Mouse (Mus musculus) embryo, embryonic 9.5 days (tissue): ENCODE measurements around the gene Rad51b.

Experiments
- DNase-seq: peaks from one replicate; pipeline ENCODE4 v3.0.0-alpha.2; 2017; ENCODE audit errors: extremely low spot score

Gene Rad51b

DNA sequence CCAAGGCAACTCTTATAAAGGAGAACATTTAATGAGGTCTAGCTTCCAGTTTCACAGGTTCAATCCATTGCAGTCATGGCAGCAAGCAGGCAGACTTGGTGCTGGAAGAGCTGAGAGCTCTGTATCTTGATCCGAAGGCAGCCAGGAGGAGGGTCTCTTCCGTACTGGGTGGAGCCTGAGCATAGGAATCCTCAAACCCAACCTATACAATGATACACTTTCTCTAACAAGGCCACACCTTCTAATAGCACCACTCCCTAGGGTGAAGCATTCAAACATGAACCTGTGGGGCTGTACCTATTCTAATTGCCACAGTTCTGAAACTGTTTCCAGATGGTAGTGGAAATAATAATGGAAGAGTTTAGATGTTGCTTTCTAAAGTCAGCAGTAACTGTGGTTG lies 33.5 kb downstream of the Rad51b start:
- no peak for DNase-seq

DNA sequence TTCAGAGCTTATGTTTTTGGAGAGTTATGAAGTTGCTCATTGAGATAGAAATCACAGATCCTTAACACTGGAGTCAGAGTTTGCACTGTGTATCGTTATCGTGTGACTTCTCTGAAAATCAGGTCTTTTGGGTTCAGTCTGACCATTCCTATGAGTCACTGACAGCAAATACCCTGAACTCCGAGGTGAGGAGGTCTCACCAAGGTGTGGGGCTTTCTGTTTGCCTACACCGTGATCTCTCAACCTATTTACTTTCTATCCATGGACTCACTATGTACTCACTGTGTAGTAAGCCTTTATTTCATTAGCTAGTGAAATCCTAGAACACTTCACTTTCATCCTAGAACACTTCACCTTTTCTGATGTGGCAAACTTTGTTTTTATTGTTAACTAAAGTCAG lies 34.6 kb downstream of the Rad51b start:
- DNase-seq = no peak

DNA sequence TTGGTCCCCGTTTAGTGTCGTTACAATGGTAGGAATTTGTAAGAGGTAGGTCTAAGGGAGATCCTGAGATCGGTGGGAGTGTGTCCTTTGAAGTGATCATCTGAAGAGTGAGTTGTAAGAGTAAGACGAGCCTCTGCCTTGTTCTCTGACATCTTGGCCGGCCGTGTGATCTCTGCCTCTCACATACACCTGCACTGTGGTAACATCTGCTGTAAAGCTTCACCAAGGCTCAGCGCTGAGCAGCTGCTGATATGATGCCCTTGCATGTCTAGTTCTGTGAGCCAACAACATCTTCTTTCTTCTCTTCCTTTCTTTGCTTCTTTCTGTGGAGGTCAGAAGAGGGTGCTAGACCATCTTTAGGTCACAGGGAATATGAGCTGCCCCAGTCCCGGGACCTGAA lies 41.7 kb downstream of the Rad51b start:
- DNase-seq = no peak

DNA sequence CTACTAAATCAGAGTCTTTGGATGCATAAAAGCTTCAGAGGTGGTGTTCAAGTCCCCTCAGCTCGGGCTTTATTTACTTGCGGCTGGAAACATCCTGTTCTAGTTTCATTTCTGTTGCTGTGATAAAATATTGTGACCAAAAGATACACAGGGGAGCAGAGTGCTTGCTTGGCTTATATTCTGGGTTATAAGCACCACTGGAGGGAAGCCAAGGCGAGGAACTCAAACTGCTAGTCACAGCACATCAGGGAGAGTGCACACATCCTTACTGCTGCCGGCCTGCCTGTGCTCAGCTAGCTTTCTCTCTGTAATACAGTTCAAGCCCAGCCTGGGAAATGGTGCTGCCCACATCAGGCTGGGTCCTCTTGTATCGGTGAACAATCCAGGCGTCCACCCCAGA lies 43.4 kb downstream of the Rad51b start:
- no peak for DNase-seq

DNA sequence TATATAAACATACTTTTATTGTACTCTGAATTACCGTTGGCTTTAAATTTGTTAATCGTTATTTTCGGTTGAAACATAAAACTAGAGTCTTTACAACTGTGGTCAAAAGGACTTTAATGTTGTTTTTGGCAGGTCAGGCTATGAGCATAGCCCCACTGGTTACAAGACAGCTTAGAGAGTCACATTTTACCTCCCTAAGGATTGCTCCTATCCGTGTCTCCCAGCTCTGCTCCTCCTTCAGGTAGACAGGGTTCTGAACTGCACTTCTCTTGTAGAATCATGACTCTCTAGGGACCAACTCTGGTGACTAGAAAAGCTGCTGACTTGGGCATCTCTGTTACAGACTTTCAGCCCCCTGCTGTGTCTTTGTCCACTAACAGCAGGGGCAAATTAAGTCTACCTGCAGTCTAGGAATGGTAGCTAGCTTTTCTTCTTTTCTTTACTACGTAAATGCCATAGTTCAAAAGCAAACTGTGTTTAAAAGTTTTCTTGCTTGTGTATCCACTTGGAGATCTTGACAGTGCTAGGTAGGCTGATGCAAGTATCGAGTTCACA lies 44.3 kb downstream of the Rad51b start:
- DNase-seq = no peak

DNA sequence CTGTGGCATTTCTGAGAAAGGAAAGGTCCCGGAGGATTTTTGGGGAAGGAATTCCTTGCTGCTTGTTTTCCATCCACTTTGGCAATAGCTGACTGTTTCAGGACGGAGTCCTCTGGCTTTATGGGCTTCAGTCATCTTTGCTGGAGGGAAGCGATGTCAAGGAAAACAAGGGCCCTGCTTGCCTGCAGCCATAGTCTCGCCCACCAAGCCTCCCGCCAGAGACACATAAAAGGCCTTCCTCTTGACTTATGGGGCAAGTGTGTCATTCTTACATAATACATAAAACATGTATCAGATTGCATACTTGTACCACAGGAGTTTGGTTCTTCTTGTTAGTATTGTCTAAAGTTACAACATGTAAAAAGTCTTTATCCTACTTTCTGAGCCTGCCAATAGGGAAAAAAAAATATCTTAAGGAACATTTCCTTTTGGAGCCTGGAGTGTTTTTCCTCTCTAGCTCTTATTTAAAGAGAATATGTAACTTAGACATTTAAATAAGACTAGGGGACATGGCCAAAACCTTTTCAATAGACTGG lies 49.2 kb downstream of the Rad51b start:
- DNase-seq = no peak

DNA sequence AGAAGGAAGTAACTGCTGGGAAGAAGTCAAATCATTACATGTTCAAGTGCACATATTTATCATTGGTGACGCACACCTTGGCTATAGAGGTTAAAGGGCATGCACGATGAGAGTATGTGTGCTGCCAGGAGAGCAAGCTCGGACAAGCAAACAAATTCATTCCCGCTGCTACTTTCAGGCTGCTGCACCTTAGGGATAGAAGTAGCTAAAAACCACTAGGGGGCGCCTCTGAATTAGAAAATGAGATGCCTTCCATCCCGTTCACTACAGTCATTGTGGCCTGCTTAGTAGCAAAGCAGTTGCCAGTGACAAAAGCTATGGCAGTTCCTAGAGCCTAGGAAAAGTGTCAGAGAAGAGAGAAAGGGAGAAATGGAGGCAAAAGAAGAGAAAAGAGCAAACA lies 50.6 kb downstream of the Rad51b start:
- peak; percentile 76 for DNase-seq

DNA sequence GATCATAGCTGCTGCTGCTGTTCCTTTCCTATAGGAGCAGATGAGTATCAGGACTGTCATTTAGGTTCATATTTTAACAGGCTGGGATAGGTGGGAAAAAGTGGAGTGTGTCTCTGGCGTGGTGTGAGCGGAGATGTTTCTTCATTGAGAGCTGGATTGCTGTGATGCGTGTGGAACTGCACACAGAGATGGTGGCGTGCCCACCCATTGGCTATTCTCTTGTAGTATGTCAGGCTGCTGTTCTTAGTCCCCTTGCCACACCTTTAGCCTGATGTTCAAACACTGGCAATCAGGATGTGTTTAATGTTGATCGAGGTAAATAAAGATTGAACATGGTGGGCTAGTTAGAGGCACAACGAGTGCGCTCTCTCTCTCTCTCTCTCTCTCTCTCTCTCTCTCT lies 54.4 kb downstream of the Rad51b start:
- no peak for DNase-seq

DNA sequence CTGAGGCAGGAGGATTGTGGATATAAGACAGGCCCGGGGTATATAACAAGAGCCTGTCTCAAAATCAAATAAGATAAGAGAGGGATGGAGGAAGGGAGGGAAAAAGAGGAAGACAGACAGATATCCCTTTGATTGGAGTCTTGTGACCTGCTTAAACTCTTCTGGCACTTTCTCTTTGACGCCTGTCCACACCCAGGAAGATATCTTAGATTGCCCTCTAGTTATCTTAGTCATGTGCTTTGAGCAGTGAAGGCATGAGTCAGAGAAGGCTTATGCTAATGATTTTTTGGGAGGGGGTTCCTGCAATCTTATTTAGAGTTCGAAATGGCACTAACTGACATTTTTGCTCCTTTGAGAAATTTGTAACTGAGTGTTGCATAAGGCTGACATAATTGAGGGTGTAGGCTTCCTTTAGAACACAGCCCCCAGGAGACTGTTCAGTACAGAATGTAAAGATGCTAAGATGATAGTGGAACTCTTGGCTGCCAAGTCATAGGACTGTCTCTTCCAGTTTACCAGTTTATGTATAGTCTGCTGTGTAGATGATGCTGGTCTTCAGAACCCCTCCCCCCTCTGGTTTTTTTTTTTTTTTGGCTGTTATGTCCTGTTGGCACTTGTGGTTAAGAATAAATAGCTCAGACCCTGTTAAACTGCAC lies 55.1 kb downstream of the Rad51b start:
- DNase-seq = no peak

DNA sequence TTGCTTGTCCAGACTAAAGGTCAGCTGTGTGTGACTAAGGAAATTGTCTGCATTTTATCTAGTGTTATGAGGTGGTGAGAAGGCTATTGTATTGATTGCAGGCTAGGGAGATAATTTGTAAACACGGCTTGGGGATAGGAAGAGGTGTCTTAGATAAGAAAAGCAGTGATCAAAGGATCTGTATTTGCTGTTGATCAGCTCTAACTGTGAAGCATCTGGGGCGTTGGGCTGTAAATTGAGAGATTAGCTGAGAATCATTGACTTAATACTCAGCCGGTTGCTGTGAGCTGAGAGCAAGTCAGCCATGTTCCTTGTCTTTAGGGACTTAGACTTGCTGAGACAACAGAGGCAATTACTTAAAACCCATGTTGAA lies 55.6 kb downstream of the Rad51b start:
- no peak for DNase-seq

DNA sequence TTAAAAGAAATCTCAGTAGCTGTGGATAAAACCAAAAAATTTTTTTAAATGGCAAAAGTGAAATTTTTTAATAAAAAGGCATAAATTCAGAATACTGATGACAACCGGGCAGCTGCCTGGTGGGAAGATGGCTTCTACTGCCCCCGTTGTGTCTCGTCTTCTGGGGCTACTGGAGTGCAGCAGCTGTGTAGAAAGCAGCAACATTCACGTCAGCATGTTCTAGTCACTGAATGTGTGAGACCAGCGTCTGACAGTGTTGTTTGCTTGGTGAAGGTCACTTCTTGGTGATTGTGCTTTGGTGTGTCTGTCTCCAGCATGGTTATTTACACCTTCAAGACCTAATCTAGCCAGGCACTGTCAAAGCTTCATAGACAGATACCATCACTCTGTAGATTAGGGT lies 56.3 kb downstream of the Rad51b start:
- DNase-seq = no peak

DNA sequence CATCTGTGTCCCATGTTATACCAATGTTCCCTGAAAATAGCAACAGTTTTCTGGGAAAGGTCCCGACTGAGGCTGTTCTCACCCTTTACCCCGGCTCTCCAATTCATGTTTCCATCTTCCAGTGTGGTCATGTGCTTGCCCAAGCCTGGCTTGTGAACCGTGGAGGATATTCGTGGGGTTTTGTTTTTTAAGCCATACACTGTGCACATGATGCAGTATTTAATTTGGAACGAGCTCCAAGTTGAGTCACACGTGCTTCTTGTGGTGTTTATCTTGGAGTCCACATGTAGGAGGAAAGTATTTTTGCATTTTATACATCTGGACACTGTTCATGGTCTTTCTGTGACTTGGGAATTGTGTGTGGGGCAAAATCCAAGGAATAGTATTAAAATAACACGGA lies 57.5 kb downstream of the Rad51b start:
- DNase-seq = no peak

DNA sequence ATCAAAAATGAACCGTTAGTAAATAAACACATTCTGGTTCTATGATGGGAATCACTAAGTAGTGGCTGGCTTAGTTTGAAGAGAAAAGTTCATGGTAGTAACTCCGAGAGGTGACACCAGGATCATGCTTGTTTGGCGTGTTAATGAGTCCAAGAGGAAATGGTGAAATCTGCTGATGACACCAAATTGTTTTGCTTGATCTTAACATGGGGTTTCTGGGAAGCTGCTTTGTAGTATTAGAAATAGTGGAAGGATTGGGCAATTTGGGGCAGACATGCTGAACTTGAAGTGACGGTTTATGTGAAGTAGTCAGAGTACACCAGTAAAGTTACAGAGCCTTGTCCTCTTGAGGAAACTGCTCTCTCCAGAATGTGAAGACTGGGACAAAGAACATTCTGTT lies 59.1 kb downstream of the Rad51b start:
- DNase-seq = no peak

DNA sequence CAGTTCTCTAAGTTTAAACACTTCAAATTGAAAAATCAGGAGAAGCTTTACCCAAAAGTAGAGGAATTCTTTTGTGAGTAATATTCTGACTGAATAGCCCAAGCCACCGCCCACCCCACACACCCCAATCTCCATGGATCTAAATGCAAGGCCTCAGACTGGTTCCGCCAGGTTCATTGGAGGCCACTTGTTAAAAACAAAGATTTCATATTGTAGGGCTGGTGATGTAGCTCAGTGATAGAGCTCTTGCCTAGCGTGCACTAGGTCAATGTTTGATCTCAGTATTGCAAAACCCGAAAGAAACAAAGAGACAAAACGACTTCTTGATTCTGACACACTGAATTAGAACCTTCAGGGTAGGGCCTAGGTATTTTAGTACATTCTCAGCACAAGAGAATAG lies 60.5 kb downstream of the Rad51b start:
- no peak for DNase-seq

DNA sequence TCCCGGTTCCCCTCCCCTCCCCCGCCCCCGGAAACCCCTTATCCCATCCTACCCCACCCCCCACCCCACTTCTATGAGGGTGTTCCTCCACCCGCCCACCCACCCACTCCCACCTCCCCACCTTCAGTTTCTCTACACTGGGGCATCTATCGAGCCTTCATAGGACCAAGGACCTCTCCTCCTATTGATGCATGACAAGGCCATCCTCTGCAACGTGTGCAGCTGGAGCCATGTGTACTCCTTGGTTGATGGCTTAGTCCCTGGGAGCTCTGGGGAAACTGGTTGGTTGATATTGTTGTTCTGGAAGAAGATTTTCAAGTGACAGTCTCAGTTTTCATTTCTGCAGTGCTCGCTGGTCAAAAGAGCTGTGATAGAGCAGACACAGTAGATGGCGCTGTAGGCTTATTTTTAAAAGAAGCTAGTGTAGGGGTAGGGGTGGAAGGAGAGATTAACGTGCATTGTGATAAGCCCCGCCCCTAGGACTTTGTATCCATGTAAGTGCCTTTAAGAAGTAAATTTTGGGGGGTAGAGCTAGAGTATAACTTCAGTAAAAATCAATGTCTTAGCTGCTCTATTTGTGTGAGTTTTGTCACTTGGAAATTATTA lies 61.6 kb downstream of the Rad51b start:
- peak; percentile 79 for DNase-seq

DNA sequence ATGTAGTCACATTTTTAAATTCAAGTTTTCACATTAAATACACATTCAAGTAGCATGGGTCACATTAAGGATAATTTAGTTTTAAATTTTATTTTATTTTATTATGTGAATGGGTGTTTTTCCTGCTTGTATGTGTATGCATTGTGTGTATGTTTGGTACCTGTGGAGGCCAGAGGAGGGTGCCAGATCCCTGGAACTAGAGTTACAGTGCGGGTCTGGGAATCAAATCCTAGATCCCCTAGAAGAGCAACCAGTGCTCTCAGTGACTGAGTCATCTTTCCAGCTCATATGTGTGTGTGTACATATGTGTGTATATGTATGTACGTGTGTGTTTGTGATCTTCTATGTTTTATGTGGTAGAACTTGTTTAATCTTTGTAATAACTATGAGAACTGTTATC lies 62.3 kb downstream of the Rad51b start:
- DNase-seq = peak; percentile 19

DNA sequence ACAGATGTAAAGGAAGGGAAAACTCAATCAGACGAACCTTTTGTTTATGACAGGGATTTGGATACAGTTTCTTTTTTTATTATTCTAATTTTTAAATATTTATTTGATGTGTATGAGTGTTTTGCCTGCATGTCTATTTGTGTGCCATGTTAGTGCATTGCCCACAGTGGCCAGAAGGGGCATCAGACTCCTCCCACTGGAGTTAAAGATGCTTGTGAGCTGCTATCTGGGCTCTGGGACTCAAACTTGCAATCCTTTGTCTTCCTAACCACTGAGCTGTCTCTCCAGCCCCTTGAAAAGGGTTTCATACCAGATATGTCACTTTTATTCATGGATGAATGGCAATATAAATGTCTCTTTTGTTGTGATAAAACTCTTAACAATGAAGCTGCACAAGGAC lies 65.1 kb downstream of the Rad51b start:
- DNase-seq = peak; percentile 46

DNA sequence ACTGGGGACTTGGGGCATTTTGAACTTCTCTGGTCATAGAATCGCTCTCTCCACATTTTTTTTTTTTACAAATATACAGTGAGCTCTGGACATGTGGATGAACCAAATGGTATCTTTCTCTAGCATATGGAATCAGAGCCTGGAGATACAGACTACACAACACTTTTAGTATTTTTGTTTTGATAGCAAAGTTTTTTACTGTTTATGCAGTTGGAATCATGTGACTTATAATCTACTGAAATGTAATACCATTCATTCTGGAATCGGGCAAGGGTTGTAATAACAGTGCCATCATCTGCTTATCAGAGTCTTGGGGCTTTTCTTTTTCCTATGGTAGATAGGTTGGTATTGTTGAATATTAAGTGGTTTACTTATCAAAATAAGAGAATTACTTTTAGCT lies 67.2 kb downstream of the Rad51b start:
- DNase-seq = no peak

DNA sequence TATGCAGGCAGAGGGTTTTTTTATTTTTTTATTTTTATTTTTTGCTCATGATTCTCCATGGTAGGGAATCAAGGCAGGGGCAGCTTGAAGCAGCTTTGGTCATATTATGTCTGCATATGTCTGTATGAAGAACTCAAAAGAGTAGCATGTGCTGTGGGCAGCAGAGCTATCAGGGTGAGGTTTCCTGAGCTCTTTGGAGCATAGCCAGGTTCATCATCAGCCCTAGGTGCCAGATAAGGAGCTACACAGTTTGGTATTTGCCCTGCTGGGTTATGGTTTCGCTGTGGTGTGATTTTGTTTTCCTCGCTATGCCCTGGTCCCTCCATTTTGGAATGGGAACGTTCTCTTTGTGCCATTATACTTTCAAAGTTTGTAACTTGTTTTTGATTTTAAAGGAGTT lies 71.7 kb downstream of the Rad51b start:
- DNase-seq = no peak

DNA sequence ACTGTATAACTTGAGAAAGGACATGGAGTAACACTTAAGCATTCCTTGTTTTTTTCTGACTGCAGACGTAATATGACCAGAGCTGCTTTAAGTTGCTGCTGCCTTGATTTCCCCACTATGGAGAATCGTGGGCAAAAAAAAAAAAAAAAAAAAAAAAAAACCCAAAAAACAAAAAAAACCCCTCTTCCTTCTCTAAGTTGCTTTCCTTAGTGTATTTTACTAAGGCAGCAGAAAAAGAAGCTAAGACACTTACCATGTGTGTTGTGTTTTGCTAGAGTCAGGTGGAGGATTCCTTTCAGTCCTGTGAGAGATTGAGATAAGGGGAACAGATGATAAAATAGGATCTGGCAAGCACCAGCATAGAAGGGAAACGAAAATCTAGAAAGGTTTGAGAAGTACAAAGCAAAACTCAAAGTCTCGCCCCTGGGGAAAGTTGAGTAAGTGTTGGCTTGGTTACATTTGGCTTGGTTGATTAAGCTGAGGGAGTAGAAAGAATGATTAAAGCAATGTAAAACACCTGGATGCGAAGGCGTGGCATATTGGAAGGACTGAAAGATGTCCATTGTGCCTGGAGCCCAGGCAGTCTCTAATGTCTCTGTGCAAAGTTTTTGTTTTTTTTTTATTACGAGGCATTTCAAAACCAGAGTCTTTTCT lies 72.6 kb downstream of the Rad51b start:
- DNase-seq = no peak

DNA sequence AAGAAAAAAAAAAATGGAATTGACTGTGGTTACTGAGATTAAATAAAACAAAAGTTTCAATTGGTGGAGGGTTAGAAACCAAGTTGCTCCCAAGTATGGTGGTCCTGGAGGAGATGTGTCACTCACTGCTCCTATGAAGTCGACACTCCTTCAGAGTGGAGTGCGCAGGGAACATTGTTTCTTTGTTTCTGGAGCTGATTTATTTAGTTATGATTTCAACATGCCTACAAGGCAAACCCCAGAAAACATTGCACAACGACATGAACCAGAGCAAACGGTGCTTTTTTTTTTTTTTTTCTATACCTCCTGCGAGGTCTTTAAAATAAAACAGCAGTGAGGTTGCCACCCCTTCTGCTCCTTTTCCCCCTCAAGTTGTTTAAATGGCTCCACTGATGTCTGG lies 75.6 kb downstream of the Rad51b start:
- no peak for DNase-seq

DNA sequence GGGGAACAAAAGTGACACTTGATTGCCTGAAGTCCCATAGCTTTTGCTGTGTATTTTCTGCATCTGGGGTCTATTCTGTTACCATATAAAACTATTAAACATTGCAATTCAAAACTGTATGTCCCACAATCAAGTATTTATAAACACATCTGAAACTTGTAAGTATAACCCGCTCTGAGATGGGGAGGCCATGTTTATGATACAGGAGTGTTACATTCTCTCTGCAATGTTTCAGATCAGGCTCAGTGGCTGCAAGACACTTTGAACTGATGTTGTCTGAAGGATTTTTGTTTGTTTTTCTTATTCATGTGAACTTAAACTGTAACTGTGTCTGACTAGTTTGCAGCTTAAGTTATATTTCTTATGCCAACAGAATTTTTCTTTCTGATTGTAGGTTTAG lies 80.3 kb downstream of the Rad51b start:
- DNase-seq = no peak

DNA sequence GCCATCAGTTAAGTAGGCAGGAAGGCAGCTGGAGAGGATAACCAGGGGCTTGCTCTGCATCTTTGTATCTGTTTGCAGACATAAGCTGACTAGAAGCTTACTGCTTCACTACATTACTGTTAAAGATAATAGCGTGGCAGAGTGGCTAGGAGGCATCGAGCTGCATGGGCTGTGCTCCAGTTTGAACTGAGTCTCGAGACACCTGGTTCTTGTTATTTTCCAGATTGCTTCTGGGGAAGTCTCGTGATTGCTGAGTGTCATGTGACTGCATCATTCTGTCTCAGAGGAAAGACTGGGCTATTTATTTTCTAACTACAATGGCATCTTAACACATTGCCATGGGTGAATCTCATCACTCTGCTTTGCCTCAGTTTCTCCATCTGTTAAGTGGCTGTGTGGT lies 80.8 kb downstream of the Rad51b start:
- DNase-seq = no peak
